Mouse (Mus musculus): Measurements from ENCODE around the gene Atxn10. TPM values are rescaled to one million over a fixed set of nuclear protein-coding genes. Genes with fewer than 3 reads are reported as not detected.

Atxn10 gene
- polyA plus RNA-seq, 1 experiment: 320 TPM

GRCm38 (mm10) chr15:85480630-85481029 lies 144.6 kb downstream of the Atxn10 start:
- Histone ChIP-seq H3K9ac (ENCODE audit: low read depth, poor library complexity, severe bottlenecking) (no peak overlapping the region), H3K36me3 (ENCODE audit: control insufficient read depth, insufficient read depth, low read length, poor library complexity, severe bottlenecking) (no peaks in the 10 kb centered on the region), H3K4me3 (ENCODE audit: low read depth, low read length) (no peak overlapping the region), H3K27ac (ENCODE audit: insufficient read depth, low read length) (no peak overlapping the region), H3K4me1 (ENCODE audit: control insufficient read depth, insufficient read depth, low read length) (peaks cover 8% of the 10 kb centered on the region), H3K27me3 (ENCODE audit: control insufficient read depth, insufficient read depth, low read length, poor library complexity, severe bottlenecking) (no peaks in the 10 kb centered on the region), H3K9me3 (replicated peaks; ENCODE audit: control insufficient read depth, insufficient read depth, low read length, poor library complexity, severe bottlenecking) (no peaks in the 10 kb centered on the region)
- TF ChIP-seq EP300 (IDR thresholded peaks at IDR 0.05; ENCODE audit: insufficient read depth, low read depth, low read length) (no peak), CTCF (IDR thresholded peaks at IDR 0.05; ENCODE audit: low read depth, low read length) (peak; percentile 51)

- no peak overlapping the region for H3K9ac ChIP-seq (ENCODE audit: low read depth, poor library complexity, severe bottlenecking)
- H3K9me3 ChIP-seq (replicated peaks; ENCODE audit: control insufficient read depth, insufficient read depth, low read length, poor library complexity, severe bottlenecking): no peaks in the 10 kb centered on the region
- H3K27ac ChIP-seq (ENCODE audit: insufficient read depth, low read length): no peak overlapping the region
- H3K36me3 ChIP-seq (ENCODE audit: control insufficient read depth, insufficient read depth, low read length, poor library complexity, severe bottlenecking): no peaks in the 10 kb centered on the region
- no peak overlapping the region for H3K4me3 ChIP-seq (ENCODE audit: low read depth, low read length)
- TF ChIP-seq CTCF (IDR thresholded peaks at IDR 0.05; ENCODE audit: low read depth, low read length) (no peak), EP300 (IDR thresholded peaks at IDR 0.05; ENCODE audit: insufficient read depth, low read depth, low read length) (no peak), POLR2A (IDR thresholded peaks at IDR 0.05; ENCODE audit: insufficient read depth, low read length) (no peak)
- no peaks in the 10 kb centered on the region; the same call in 1 of the 2 replicates for H3K27me3 ChIP-seq (ENCODE audit: control insufficient read depth, insufficient read depth, low read length, poor library complexity, severe bottlenecking)
- no peaks in the 10 kb centered on the region for H3K4me1 ChIP-seq (ENCODE audit: control insufficient read depth, insufficient read depth, low read length)
Observed at GRCm38 (mm10) chr15:85488900-85489299, 152.9 kb downstream of the Atxn10 start.

DNA sequence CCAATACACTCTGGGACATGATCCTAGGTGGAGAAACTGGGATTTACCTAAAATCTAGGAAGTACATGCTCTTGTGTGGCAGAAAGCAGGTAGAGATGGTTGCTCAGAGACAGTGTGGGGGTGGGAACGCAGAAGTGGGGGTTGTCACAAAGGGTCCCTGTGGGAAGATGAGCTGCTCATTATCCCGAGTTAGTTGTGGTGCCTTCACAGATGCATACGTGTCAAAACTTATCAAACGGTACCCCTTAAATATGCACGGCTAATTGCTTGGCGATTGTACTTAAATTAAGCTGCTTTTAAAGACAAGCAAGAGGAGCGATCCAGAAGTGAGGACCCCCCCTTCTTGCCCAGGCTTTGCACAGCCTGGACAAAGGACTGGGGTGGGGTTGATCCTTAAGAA lies 153.7 kb downstream of the Atxn10 start:
- H3K36me3 ChIP-seq (ENCODE audit: control insufficient read depth, insufficient read depth, low read length, poor library complexity, severe bottlenecking): no peaks in the 10 kb centered on the region
- no peaks in the 10 kb centered on the region; the same call in 1 of the 2 replicates for H3K27me3 ChIP-seq (ENCODE audit: control insufficient read depth, insufficient read depth, low read length, poor library complexity, severe bottlenecking)
- H3K27ac ChIP-seq (ENCODE audit: insufficient read depth, low read length): no peak overlapping the region
- peaks cover 3% of the 10 kb centered on the region for H3K4me1 ChIP-seq (ENCODE audit: control insufficient read depth, insufficient read depth, low read length)
- H3K9me3 ChIP-seq (replicated peaks; ENCODE audit: control insufficient read depth, insufficient read depth, low read length, poor library complexity, severe bottlenecking): no peaks in the 10 kb centered on the region
- TF ChIP-seq EP300 (IDR thresholded peaks at IDR 0.05; ENCODE audit: insufficient read depth, low read depth, low read length): no peak
- no peak for TF ChIP-seq CTCF (IDR thresholded peaks at IDR 0.05; ENCODE audit: low read depth, low read length)
- TF ChIP-seq POLR2A (IDR thresholded peaks at IDR 0.05; ENCODE audit: insufficient read depth, low read length): no peak
- no peak overlapping the region for H3K9ac ChIP-seq (ENCODE audit: low read depth, poor library complexity, severe bottlenecking)
- H3K4me3 ChIP-seq (ENCODE audit: low read depth, low read length): no peak overlapping the region

GRCm38 (mm10) chr15:85494163-85494621 lies 158.1 kb downstream of the Atxn10 start:
- Histone ChIP-seq H3K4me1 (ENCODE audit: control insufficient read depth, insufficient read depth, low read length) (peaks cover 3% of the 10 kb centered on the region), H3K9ac (ENCODE audit: low read depth, poor library complexity, severe bottlenecking) (no peak overlapping the region), H3K27ac (ENCODE audit: insufficient read depth, low read length) (no peak overlapping the region), H3K9me3 (replicated peaks; ENCODE audit: control insufficient read depth, insufficient read depth, low read length, poor library complexity, severe bottlenecking) (no peaks in the 10 kb centered on the region), H3K27me3 (ENCODE audit: control insufficient read depth, insufficient read depth, low read length, poor library complexity, severe bottlenecking) (no peaks in the 10 kb centered on the region), H3K36me3 (ENCODE audit: control insufficient read depth, insufficient read depth, low read length, poor library complexity, severe bottlenecking) (no peaks in the 10 kb centered on the region), H3K4me3 (ENCODE audit: low read depth, low read length) (no peak overlapping the region)
- TF ChIP-seq POLR2A (IDR thresholded peaks at IDR 0.05; ENCODE audit: insufficient read depth, low read length): no peak
- TF ChIP-seq EP300 (IDR thresholded peaks at IDR 0.05; ENCODE audit: insufficient read depth, low read depth, low read length): no peak
- TF ChIP-seq CTCF (IDR thresholded peaks at IDR 0.05; ENCODE audit: low read depth, low read length): no peak

- Histone ChIP-seq H3K27me3 (ENCODE audit: control insufficient read depth, insufficient read depth, low read length, poor library complexity, severe bottlenecking) (no peaks in the 10 kb centered on the region), H3K9me3 (replicated peaks; ENCODE audit: control insufficient read depth, insufficient read depth, low read length, poor library complexity, severe bottlenecking) (no peaks in the 10 kb centered on the region), H3K4me3 (ENCODE audit: low read depth, low read length) (no peak overlapping the region), H3K4me1 (ENCODE audit: control insufficient read depth, insufficient read depth, low read length) (peaks cover 3% of the 10 kb centered on the region), H3K9ac (ENCODE audit: low read depth, poor library complexity, severe bottlenecking) (no peak overlapping the region), H3K36me3 (ENCODE audit: control insufficient read depth, insufficient read depth, low read length, poor library complexity, severe bottlenecking) (no peaks in the 10 kb centered on the region), H3K27ac (ENCODE audit: insufficient read depth, low read length) (no peak overlapping the region)
- TF ChIP-seq EP300 (IDR thresholded peaks at IDR 0.05; ENCODE audit: insufficient read depth, low read depth, low read length) (no peak), POLR2A (IDR thresholded peaks at IDR 0.05; ENCODE audit: insufficient read depth, low read length) (no peak), CTCF (IDR thresholded peaks at IDR 0.05; ENCODE audit: low read depth, low read length) (no peak)
Observed at GRCm38 (mm10) chr15:85497548-85497947, 161.5 kb downstream of the Atxn10 start.

GRCm38 (mm10) chr15:85497981-85498475 lies 162.0 kb downstream of the Atxn10 start:
- Histone ChIP-seq H3K4me3 (ENCODE audit: low read depth, low read length) (no peak overlapping the region), H3K27ac (ENCODE audit: insufficient read depth, low read length) (no peak overlapping the region), H3K4me1 (ENCODE audit: control insufficient read depth, insufficient read depth, low read length) (peaks cover 3% of the 10 kb centered on the region)

More at GRCm38 (mm10) chr15:85497981-85498475, 162.0 kb downstream of the Atxn10 start:
- Histone ChIP-seq H3K9me3 (replicated peaks; ENCODE audit: control insufficient read depth, insufficient read depth, low read length, poor library complexity, severe bottlenecking) (no peaks in the 10 kb centered on the region), H3K9ac (ENCODE audit: low read depth, poor library complexity, severe bottlenecking) (no peak overlapping the region), H3K36me3 (ENCODE audit: control insufficient read depth, insufficient read depth, low read length, poor library complexity, severe bottlenecking) (no peaks in the 10 kb centered on the region), H3K27me3 (ENCODE audit: control insufficient read depth, insufficient read depth, low read length, poor library complexity, severe bottlenecking) (no peaks in the 10 kb centered on the region)
- TF ChIP-seq POLR2A (IDR thresholded peaks at IDR 0.05; ENCODE audit: insufficient read depth, low read length) (no peak), CTCF (IDR thresholded peaks at IDR 0.05; ENCODE audit: low read depth, low read length) (no peak), EP300 (IDR thresholded peaks at IDR 0.05; ENCODE audit: insufficient read depth, low read depth, low read length) (no peak)
